Mouse (Mus musculus) MEL (cell line): ENCODE data around the gene Spata1. TPM values are rescaled to one million over a fixed set of nuclear protein-coding genes. Genes with fewer than 3 reads are reported as not detected.
"Not testable (repeated sequence)": the region's sequence is repeated elsewhere in the genome, so short reads cannot be mapped to it uniquely, and the experiment has no call there.

Source experiments
- DNase-seq: peaks from one replicate; pipeline ENCODE4 v3.0.0; 2011; ENCODE audit warnings: low read depth, low spot score
- H3K27ac ChIP-seq: 2 replicates; pipeline ENCODE4 v1.5.1; 2012; ENCODE audit warnings: low read depth, mild to moderate bottlenecking, control low read depth, low read length, moderate library complexity; ENCODE audit not compliant: control insufficient read depth
- H3K27me3 ChIP-seq, 2 experiments: fragments of 150-350 bp in 1 of 2; sonication (generic) in 1 of 2; 2 replicates each; pipeline ENCODE4 v1.6.1; 2012; ENCODE audit warnings: low read length in 2 of 2, mild to moderate bottlenecking in 2 of 2, improper control_type of control experiment in 1 of 2, moderate library complexity in 1 of 2; ENCODE audit not compliant: insufficient read depth in 2 of 2, control insufficient read depth in 1 of 2
- H3K36me3 ChIP-seq, 2 experiments: 2 replicates each; pipeline ENCODE4 v1.6.1; 2012 to 2014; ENCODE audit warnings: low read length in 2 of 2, improper control_type of control experiment in 1 of 2, inconsistent platforms in 1 of 2, mild to moderate bottlenecking in 1 of 2; ENCODE audit not compliant: insufficient read depth in 2 of 2, control insufficient read depth in 1 of 2
- H3K4me1 ChIP-seq, 2 experiments: fragments of 150-350 bp in 1 of 2; sonication (generic) in 1 of 2; 2 replicates each; pipeline ENCODE4 v1.6.1; 2012; ENCODE audit warnings: low read length in 2 of 2, improper control_type of control experiment in 1 of 2, mild to moderate bottlenecking in 1 of 2; ENCODE audit not compliant: insufficient read depth in 2 of 2, control insufficient read depth in 1 of 2
- H3K4me3 ChIP-seq, 2 experiments: fragments of 150-350 bp in 1 of 2; sonication (generic) in 1 of 2; 2 replicates each; pipeline ENCODE4 v1.5.1; 2012; ENCODE audit warnings: low read depth in 2 of 2, low read length in 2 of 2, mild to moderate bottlenecking in 2 of 2, moderate library complexity in 2 of 2, control low read depth in 1 of 2, improper control_type of control experiment in 1 of 2; ENCODE audit not compliant: control insufficient read depth in 1 of 2, insufficient read depth in 1 of 2
- H3K79me2 ChIP-seq: 2 replicates; pipeline ENCODE4 v1.6.1; 2012; ENCODE audit warnings: mild to moderate bottlenecking, low read length, moderate library complexity; ENCODE audit not compliant: control insufficient read depth, poor library complexity, insufficient read depth
- H3K9ac ChIP-seq: 2 replicates; pipeline ENCODE4 v1.6.1; 2012; ENCODE audit warnings: low read depth, mild to moderate bottlenecking, control low read depth, low read length, moderate library complexity; ENCODE audit not compliant: control insufficient read depth, poor library complexity, severe bottlenecking
- H3K9me3 ChIP-seq: fragments of 150-350 bp; sonication (generic); replicated peaks from 2 replicates; pipeline ENCODE4 v1.6.1; 2012; ENCODE audit warnings: mild to moderate bottlenecking, low read length, improper control_type of control experiment, moderate library complexity; ENCODE audit not compliant: insufficient read depth
- CTCF ChIP-seq, 3 experiments: IDR thresholded peaks in 2 of 3; conservative IDR thresholded peaks in 1 of 3; 2 replicates each; pipeline ENCODE4 v1.5.1; 2011 to 2012; ENCODE audit warnings: low read length in 3 of 3, low read depth in 2 of 3, mild to moderate bottlenecking in 2 of 3, improper control_type of control experiment in 1 of 3, inconsistent platforms in 1 of 3, mixed read lengths in 1 of 3, moderate library complexity in 1 of 3; ENCODE audit not compliant: control insufficient read depth in 1 of 3, insufficient read depth in 1 of 3, poor library complexity in 1 of 3, severe bottlenecking in 1 of 3
- ELF1 ChIP-seq: IDR thresholded peaks from 2 replicates; pipeline ENCODE4 v1.6.1; 2014; ENCODE audit warnings: low read depth, mild to moderate bottlenecking, inconsistent platforms, low read length, improper control_type of control experiment, moderate library complexity
- EP300 ChIP-seq, 2 experiments: IDR thresholded peaks; 2 replicates each; pipeline ENCODE4 v1.6.1; 2011; ENCODE audit warnings: improper control_type of control experiment in 2 of 2, low read length in 2 of 2, low read depth in 1 of 2, mild to moderate bottlenecking in 1 of 2
- ETS1 ChIP-seq: IDR thresholded peaks from 2 replicates; pipeline ENCODE4 v1.6.1; 2012; ENCODE audit warnings: low read depth, mild to moderate bottlenecking, inconsistent platforms, low read length, improper control_type of control experiment, moderate library complexity
- HCFC1 ChIP-seq: IDR thresholded peaks from 2 replicates; pipeline ENCODE4 v1.6.1; 2012; ENCODE audit warnings: low read depth, mild to moderate bottlenecking, inconsistent platforms, low read length, improper control_type of control experiment, moderate library complexity
- KAT2A ChIP-seq: conservative IDR thresholded peaks from 2 replicates; pipeline ENCODE4 v1.6.1; 2012; ENCODE audit warnings: low read depth, low read length, improper control_type of control experiment, inconsistent platforms
- MXI1 ChIP-seq: IDR thresholded peaks from 2 replicates; pipeline ENCODE4 v1.6.1; 2011; ENCODE audit warnings: mild to moderate bottlenecking, low read depth, low read length, improper control_type of control experiment
- RAD21 ChIP-seq: IDR thresholded peaks from 2 replicates; pipeline ENCODE4 v1.6.1; 2011; ENCODE audit warnings: mild to moderate bottlenecking, low read depth, low read length, improper control_type of control experiment
- TBP ChIP-seq: IDR thresholded peaks from 2 replicates; pipeline ENCODE4 v1.8.0; 2011; ENCODE audit warnings: low read depth, low read length, improper control_type of control experiment
- TCF12 ChIP-seq: IDR thresholded peaks from 2 replicates; pipeline ENCODE4 v1.6.1; 2014; ENCODE audit warnings: low read depth, mild to moderate bottlenecking, inconsistent platforms, low read length, improper control_type of control experiment, moderate library complexity
- ZC3H11A ChIP-seq: IDR thresholded peaks from 2 replicates; pipeline ENCODE4 v1.6.1; 2012; ENCODE audit warnings: low read depth, mild to moderate bottlenecking, inconsistent platforms, low read length, improper control_type of control experiment
- ZNF384 ChIP-seq: IDR thresholded peaks from 2 replicates; pipeline ENCODE4 v1.6.1; 2012; ENCODE audit warnings: low read depth, mild to moderate bottlenecking, inconsistent platforms, low read length, improper control_type of control experiment
- polyA plus RNA-seq, 2 experiments: library from polyadenylated mRNA; stranded (reverse) in 1 of 2; unstranded in 1 of 2; fragments of >175 nt in 1 of 2; fragments of >200 nt in 1 of 2; gene quantifications; 2 replicates each; pipeline versions ENCODE4 v1.2.1 to v1.2.4; 2012; ENCODE audit warnings: low replicate concordance in 2 of 2, low read depth in 1 of 2; ENCODE audit not compliant: insufficient read length in 2 of 2, insufficient read depth in 1 of 2, missing spikeins in 1 of 2
- total RNA-seq: library from RNA; depleted of rRNA; stranded (reverse); fragments of 300-350 nt; gene quantifications from 2 replicates; pipeline ENCODE4 v1.2.3, GENCODE M21; 2012

Gene Spata1
- total and polyA plus RNA-seq, 3 experiments: 1.1 to 1.9 TPM; not detected in 1

DNA sequence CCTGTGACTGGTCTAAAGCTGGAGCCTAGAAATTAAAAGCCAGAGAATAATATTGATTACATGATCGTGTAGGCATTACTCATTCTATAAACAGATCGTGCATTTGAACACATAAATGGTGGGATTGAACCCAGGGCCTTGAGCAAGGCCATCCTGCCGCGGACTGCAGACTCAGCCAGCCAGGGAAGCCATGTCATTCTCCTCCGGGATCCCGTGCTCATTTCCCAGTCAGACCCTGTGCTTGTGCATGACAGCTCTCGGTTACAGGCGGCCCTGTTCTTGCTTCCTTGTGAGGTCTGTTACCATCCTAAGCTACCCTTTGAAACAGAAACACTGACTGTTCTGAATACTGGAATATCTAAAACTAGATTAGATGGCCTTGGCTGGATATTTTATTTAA, 64.9 kb downstream of the Spata1 start:
- TF ChIP-seq MXI1: no peak
- TF ChIP-seq HCFC1: no peak
- TF ChIP-seq EP300 (IDR thresholded peaks at IDR 0.05; ENCODE audit: low read depth in 1 of 2, low read length in 2 of 2): no peak
- TF ChIP-seq ZNF384: no peak
- no peak for TF ChIP-seq ZC3H11A
- DNase-seq: no peak
- Histone ChIP-seq H3K79me2 (no peaks in the 10 kb centered on the region), H3K9me3 (no peaks in the 10 kb centered on the region), H3K9ac (no peak overlapping the region), H3K27me3 (no peaks in the 10 kb centered on the region), H3K4me3 (no peak overlapping the region), H3K27ac (no peak overlapping the region), H3K4me1 (no peaks in the 10 kb centered on the region), H3K36me3 (peaks cover 0 to 10% of the 10 kb centered on the region in 2 experiments; a peak in 2 of 4 replicates)

- H3K27me3 ChIP-seq: no peaks in the 10 kb centered on the region
- TF ChIP-seq ELF1 (no peak), TCF12 (no peak), ZNF384 (no peak), TBP (no peak), RAD21 (no peak), ETS1 (no peak), KAT2A (no peak), CTCF (IDR thresholded peaks at IDR 0.05 in 2 of 3, conservative IDR thresholded peaks at IDR 0.05 in 1 of 3; ENCODE audit: control insufficient read depth in 1 of 3, insufficient read depth in 1 of 3, low read depth in 2 of 3, low read length in 3 of 3, poor library complexity in 1 of 3, severe bottlenecking in 1 of 3) (no peak)
- TF ChIP-seq, all 39 proteins: peak for 0
- Histone ChIP-seq H3K9me3 (no peaks in the 10 kb centered on the region), H3K4me1 (no peaks in the 10 kb centered on the region), H3K9ac (no peak overlapping the region), H3K79me2 (no peaks in the 10 kb centered on the region), H3K27ac (no peak overlapping the region), H3K36me3 (peaks cover 0 to 16% of the 10 kb centered on the region in 2 experiments; a peak in 2 of 4 replicates), H3K4me3 (no peak overlapping the region)
- DNase-seq: no peak
These were observed 65.7 kb downstream of the Spata1 start for GRCm38 (mm10) chr3:146433681-146434350.

GRCm38 (mm10) chr3:146433063-146433462, 66.5 kb downstream of the Spata1 start:
- H3K9ac ChIP-seq, H3K27me3 ChIP-seq, H3K27ac ChIP-seq, H3K9me3 ChIP-seq, H3K4me3 ChIP-seq, H3K79me2 ChIP-seq, H3K4me1 ChIP-seq, DNase-seq: not testable (repeated sequence)
- peaks cover 0 to 15% of the 10 kb centered on the region in 2 experiments; a peak in 2 of 4 replicates for H3K36me3 ChIP-seq
